Mouse (Mus musculus) C2C12 (cell line): ENCODE measurements at regions not wholly inside any gene's neighbourhood (a gene's known extent, or its start where the extent isn't known, plus 50 kb on each side); places are given as distances from the start of the nearest gene placed in this dataset.

Experiments used
- H3K27me3 ChIP-seq: one replicate; pipeline ENCODE4 v1.6.1; 2011; ENCODE audit not compliant: control insufficient read depth, insufficient read depth, insufficient read length
- H3K36me3 ChIP-seq: one replicate; pipeline ENCODE4 v1.6.1; 2011; ENCODE audit not compliant: control insufficient read depth, insufficient read depth
- H3K4me3 ChIP-seq: one replicate; pipeline ENCODE4 v1.5.1; 2011; ENCODE audit warnings: mild to moderate bottlenecking, control low read depth; ENCODE audit not compliant: poor library complexity, insufficient read depth, severe bottlenecking
- H3K79me2 ChIP-seq: one replicate; pipeline ENCODE4 v1.6.1; 2011; ENCODE audit not compliant: control insufficient read depth, insufficient read depth
- H3K79me3 ChIP-seq: one replicate; pipeline ENCODE4 v1.6.1; 2011; ENCODE audit warnings: low read depth, control low read depth
- H3ac ChIP-seq: one replicate; pipeline ENCODE3; 2011; ENCODE audit warnings: low read depth; ENCODE audit not compliant: control insufficient read depth, insufficient read length
- CEBPB ChIP-seq: IDR thresholded peaks from one replicate; pipeline ENCODE4 v1.6.1; 2011; ENCODE audit warnings: low read depth, mild to moderate bottlenecking, control low read depth, moderate library complexity
- CTCF ChIP-seq: IDR thresholded peaks from one replicate; pipeline ENCODE4 v1.5.1; 2011; ENCODE audit not compliant: control insufficient read depth, insufficient read depth, insufficient read length
- FOSL1 ChIP-seq: IDR thresholded peaks from one replicate; pipeline ENCODE4 v1.8.0; 2011; ENCODE audit warnings: mild to moderate bottlenecking, low read length; ENCODE audit not compliant: poor library complexity, insufficient read depth, severe bottlenecking
- MAX ChIP-seq: IDR thresholded peaks from one replicate; pipeline ENCODE4 v1.6.1; 2011; ENCODE audit warnings: mild to moderate bottlenecking, control low read depth
- MYOD1 ChIP-seq: IDR thresholded peaks from one replicate; pipeline ENCODE4 v1.6.1; 2011; ENCODE audit warnings: low read depth; ENCODE audit not compliant: control insufficient read depth, insufficient read length
- MYOG ChIP-seq: IDR thresholded peaks from one replicate; pipeline ENCODE4 v1.6.1; 2011; ENCODE audit not compliant: control insufficient read depth, insufficient read length; ENCODE audit errors: extremely low read depth
- USF1 ChIP-seq: IDR thresholded peaks from one replicate; pipeline ENCODE4 v1.6.1; 2011; ENCODE audit warnings: low read depth, mild to moderate bottlenecking, control low read depth, moderate library complexity

DNA sequence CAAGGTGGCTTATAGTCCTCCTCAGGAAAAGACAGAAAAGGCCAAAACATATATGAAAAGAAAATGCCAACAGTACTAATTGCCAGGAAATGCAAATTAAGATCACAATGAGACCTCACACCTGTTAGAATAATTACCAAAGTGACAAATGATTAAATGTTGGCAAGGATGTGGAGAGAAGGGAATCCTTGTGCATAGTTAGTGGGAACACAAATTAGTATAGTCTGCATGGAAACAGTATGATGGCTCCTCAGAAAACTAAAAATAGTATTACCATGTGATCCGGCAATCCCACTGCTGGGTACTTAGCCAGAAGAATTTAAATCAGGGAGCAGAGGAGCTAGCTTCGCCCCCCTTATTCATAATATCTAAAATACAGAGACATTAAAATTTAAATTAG is 170.3 kb upstream of the Grm3 start:
- Histone ChIP-seq H3K27me3 (no peaks in the 10 kb centered on the region), H3K79me3 (no peaks in the 10 kb centered on the region), H3ac (no peak overlapping the region), H3K4me3 (no peak overlapping the region), H3K79me2 (no peaks in the 10 kb centered on the region), H3K36me3 (no peaks in the 10 kb centered on the region)
- TF ChIP-seq USF1 (no peak), FOSL1 (no peak), MYOD1 (no peak), MYOG (no peak), CTCF (no peak), MAX (no peak), CEBPB (no peak)

GRCm38 (mm10) chr5:9878063-9878462 is 153.1 kb upstream of the Grm3 start:
- no peak overlapping the region for H3K4me3 ChIP-seq
- no peaks in the 10 kb centered on the region for H3K79me2 ChIP-seq
- no peaks in the 10 kb centered on the region for H3K79me3 ChIP-seq
- H3K27me3 ChIP-seq, result no peaks in the 10 kb centered on the region
- TF ChIP-seq USF1, result no peak
- no peak for TF ChIP-seq FOSL1
- TF ChIP-seq MAX, result no peak
- no peak for TF ChIP-seq CTCF
- TF ChIP-seq MYOG, result no peak
- H3K36me3 ChIP-seq, result no peaks in the 10 kb centered on the region
- H3ac ChIP-seq, result no peak overlapping the region

DNA sequence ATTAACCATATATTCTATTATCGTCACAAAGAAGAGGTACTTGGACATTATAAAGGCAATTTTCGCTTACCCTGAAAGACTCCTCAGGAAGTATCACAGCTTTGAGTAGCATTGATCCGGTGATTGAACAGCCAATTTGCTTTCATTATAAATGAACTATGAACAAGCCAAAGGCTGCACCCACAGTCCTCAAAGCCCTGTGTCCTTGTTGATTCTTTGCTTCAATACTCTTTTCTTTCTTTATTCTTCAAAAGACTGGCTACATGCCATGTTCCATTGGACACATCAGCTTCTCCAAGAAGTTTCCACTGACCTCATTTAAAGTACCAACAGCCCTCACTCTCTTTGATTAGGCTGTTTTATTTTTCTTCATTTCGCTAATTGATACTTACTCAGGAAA is 144.1 kb upstream of the Grm3 start:
- no peaks in the 10 kb centered on the region for H3K36me3 ChIP-seq
- H3K79me2 ChIP-seq, result no peaks in the 10 kb centered on the region
- H3K27me3 ChIP-seq, result no peaks in the 10 kb centered on the region
- H3ac ChIP-seq, result no peak overlapping the region
- no peak overlapping the region for H3K4me3 ChIP-seq
- TF ChIP-seq CTCF (no peak), MYOD1 (no peak), FOSL1 (no peak), CEBPB (no peak), MAX (no peak), MYOG (no peak), USF1 (no peak)
- H3K79me3 ChIP-seq, result no peaks in the 10 kb centered on the region

- Histone ChIP-seq H3K27me3 (no peaks in the 10 kb centered on the region), H3K79me3 (no peaks in the 10 kb centered on the region), H3ac (no peak overlapping the region), H3K36me3 (no peaks in the 10 kb centered on the region), H3K4me3 (no peak overlapping the region), H3K79me2 (no peaks in the 10 kb centered on the region)
- TF ChIP-seq CEBPB (no peak), MYOD1 (no peak), MAX (no peak), MYOG (no peak), USF1 (no peak), FOSL1 (no peak), CTCF (no peak)
Observed at GRCm38 (mm10) chr5:9829750-9830149, 104.8 kb upstream of the Grm3 start.

DNA sequence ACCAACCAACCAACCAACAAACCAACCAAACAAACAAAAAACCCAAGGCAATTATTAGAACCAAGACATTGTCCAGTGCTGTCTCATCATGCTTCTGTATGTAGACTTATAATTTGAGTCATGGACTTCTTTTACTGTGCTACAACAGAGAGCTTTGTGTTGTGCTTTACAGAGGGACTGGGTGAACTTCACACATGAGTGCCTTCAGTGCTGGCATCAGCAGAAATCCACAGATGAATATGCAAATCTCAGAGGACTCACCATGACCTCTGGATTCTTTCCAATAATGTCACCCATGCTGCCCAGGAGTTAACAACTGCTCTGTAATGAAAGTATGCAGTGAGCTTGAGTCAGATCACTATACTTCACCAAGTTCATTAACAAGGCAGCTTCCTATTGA is 76.7 kb upstream of the Grm3 start:
- no peaks in the 10 kb centered on the region for H3K79me3 ChIP-seq
- no peak overlapping the region for H3ac ChIP-seq
- H3K27me3 ChIP-seq, result no peaks in the 10 kb centered on the region
- TF ChIP-seq CTCF (no peak), FOSL1 (no peak), MYOD1 (no peak), CEBPB (no peak), MAX (no peak), MYOG (no peak), USF1 (no peak)
- H3K4me3 ChIP-seq, result no peak overlapping the region
- no peaks in the 10 kb centered on the region for H3K79me2 ChIP-seq
- H3K36me3 ChIP-seq, result no peaks in the 10 kb centered on the region

GRCm38 (mm10) chr5:9781107-9781506 is 56.1 kb upstream of the Grm3 start:
- Histone ChIP-seq H3K4me3 (no peak overlapping the region), H3ac (no peak overlapping the region)
- TF ChIP-seq MYOD1, result no peak
- TF ChIP-seq CTCF, result no peak
- no peak for TF ChIP-seq CEBPB
- TF ChIP-seq FOSL1, result no peak
- no peak for TF ChIP-seq USF1
- no peak for TF ChIP-seq MAX
- TF ChIP-seq MYOG, result no peak

More at GRCm38 (mm10) chr5:9781107-9781506, 56.1 kb upstream of the Grm3 start:
- no peaks in the 10 kb centered on the region for H3K27me3 ChIP-seq
- H3K36me3 ChIP-seq, result no peaks in the 10 kb centered on the region
- H3K79me2 ChIP-seq, result no peaks in the 10 kb centered on the region
- H3K79me3 ChIP-seq, result no peaks in the 10 kb centered on the region
